Mouse (Mus musculus) heart, embryonic 11.5 days (tissue): ENCODE results near the gene Trim14. TPM values are rescaled to one million over a fixed set of nuclear protein-coding genes. Genes with fewer than 3 reads are reported as not detected.
A peak's percentile ranks its signal among the peaks of the same experiment; 100 is the strongest.

Source experiments
- ATAC-seq: fragments of 200-750 bp; cut with Nextera tagmentation; replicated peaks from 2 replicates; pipeline ENCODE4 v1.8.0; 2017; ENCODE audit warnings: moderate library complexity; ENCODE audit not compliant: insufficient number of reproducible peaks, low FRiP score, low TSS enrichment
- H3K27ac ChIP-seq: fragments of 300-500 bp; sonication (generic); 2 replicates; pipeline ENCODE4 v1.5.1; 2014; ENCODE audit warnings: mild to moderate bottlenecking, low read depth, low read length
- H3K27me3 ChIP-seq: fragments of 300-500 bp; sonication (generic); 2 replicates; pipeline ENCODE4 v1.6.1; 2014; ENCODE audit warnings: mild to moderate bottlenecking, low read length, mixed read lengths; ENCODE audit not compliant: control insufficient read depth, insufficient read depth
- H3K36me3 ChIP-seq: fragments of 300-500 bp; sonication (generic); 2 replicates; pipeline ENCODE4 v1.6.1; 2014; ENCODE audit warnings: mild to moderate bottlenecking, low read length, moderate library complexity, mixed read lengths; ENCODE audit not compliant: control insufficient read depth, insufficient read depth
- H3K4me1 ChIP-seq: fragments of 300-500 bp; sonication (generic); 2 replicates; pipeline ENCODE4 v1.6.1; 2014; ENCODE audit warnings: low read length; ENCODE audit not compliant: control insufficient read depth, insufficient read depth
- H3K4me2 ChIP-seq: fragments of 300-500 bp; sonication (generic); 2 replicates; pipeline ENCODE4 v1.6.1; 2014; ENCODE audit warnings: mild to moderate bottlenecking, moderate library complexity
- H3K4me3 ChIP-seq: fragments of 300-500 bp; sonication (generic); 2 replicates; pipeline ENCODE4 v1.5.1; 2014; ENCODE audit warnings: low read depth, low read length
- H3K9ac ChIP-seq: fragments of 300-500 bp; sonication (generic); 2 replicates; pipeline ENCODE4 v1.6.1; 2014; ENCODE audit warnings: mild to moderate bottlenecking, low read depth, low read length, moderate library complexity
- H3K9me3 ChIP-seq: fragments of 300-500 bp; sonication (generic); replicated peaks from 2 replicates; pipeline ENCODE4 v1.6.1; 2016; ENCODE audit warnings: low read length; ENCODE audit not compliant: control insufficient read depth
- WGBS: fragments of 180-500 bp; shearing (Covaris S2); extraction: QIAGEN DNeasy Blood & Tissue Kit; methylation state at CpG from one replicate; pipeline ENCODE4 v1.1.7; 2014; ENCODE audit not compliant: insufficient replicate concordance; 5-methylcytosine and 5-hydroxymethylcytosine counted together
- polyA plus RNA-seq: library from polyadenylated mRNA; unstranded; fragments of >200 nt; fragmentation: Nextera tagmentation; extraction: Ambion mirVana; gene quantifications from 2 replicates; pipeline ENCODE4 v1.2.1, GENCODE M21; 2014

The Trim14 gene
- polyA plus RNA-seq, 1 experiment from 2014 or later = 1.8 TPM

GRCm38 (mm10) chr4:46543366-46544050, 7.6 kb upstream of the Trim14 start:
- WGBS = 86% methylated on average over 13 of the region's 13 CpGs
- peaks cover 23% of the 10 kb centered on the region; the same call in 1 of the 2 replicates for H3K27me3 ChIP-seq
- no peak overlapping the region for H3K4me2 ChIP-seq
- no peaks in the 10 kb centered on the region for H3K9me3 ChIP-seq
- no peak overlapping the region for H3K27ac ChIP-seq
- ATAC-seq = no peak
- no peaks in the 10 kb centered on the region for H3K36me3 ChIP-seq
- H3K4me1 ChIP-seq = no peaks in the 10 kb centered on the region
- H3K4me3 ChIP-seq = no peak overlapping the region
- no peak overlapping the region for H3K9ac ChIP-seq

- H3K27me3 ChIP-seq = peaks cover 33% of the 10 kb centered on the region
- no peak for ATAC-seq
Observed at GRCm38 (mm10) chr4:46541707-46542106, 5.8 kb upstream of the Trim14 start.

GRCm38 (mm10) chr4:46539167-46539566, 3.2 kb upstream of the Trim14 start:
- H3K27me3 ChIP-seq = peaks cover 56% of the 10 kb centered on the region
- H3K9me3 ChIP-seq = no peaks in the 10 kb centered on the region
- no peaks in the 10 kb centered on the region for H3K36me3 ChIP-seq
- no peak overlapping the region for H3K4me2 ChIP-seq
- peaks cover 15% of the 10 kb centered on the region for H3K4me1 ChIP-seq
- H3K27ac ChIP-seq = no peak overlapping the region
- 46% methylated on average over 9 of the region's 9 CpGs for WGBS
- no peak for ATAC-seq
- H3K9ac ChIP-seq = no peak overlapping the region
- H3K4me3 ChIP-seq = no peak overlapping the region

More at GRCm38 (mm10) chr4:46541707-46542106, 5.8 kb upstream of the Trim14 start:
- H3K9me3 ChIP-seq = no peaks in the 10 kb centered on the region
- H3K4me3 ChIP-seq = no peak overlapping the region
- H3K9ac ChIP-seq = no peak overlapping the region
- WGBS = 28% methylated on average over 9 of the region's 9 CpGs
- no peaks in the 10 kb centered on the region for H3K36me3 ChIP-seq
- no peaks in the 10 kb centered on the region for H3K4me1 ChIP-seq
- H3K4me2 ChIP-seq = no peak overlapping the region
- H3K27ac ChIP-seq = no peak overlapping the region

- Histone ChIP-seq H3K36me3 (no peaks in the 10 kb centered on the region), H3K9ac (peak overlapping the region; percentile 54), H3K9me3 (no peaks in the 10 kb centered on the region), H3K4me3 (peak overlapping the region; percentile 57), H3K27me3 (peaks cover 62% of the 10 kb centered on the region), H3K27ac (no peak overlapping the region), H3K4me2 (peak overlapping the region; percentile 93), H3K4me1 (peaks cover 17% of the 10 kb centered on the region)
- 1% methylated on average over 16 of the region's 16 CpGs for WGBS
- peak; percentile 33; the same call in 1 of the 2 replicates for ATAC-seq
Observed at GRCm38 (mm10) chr4:46535094-46535830, 679 bp downstream of the Trim14 start.

- H3K4me1 ChIP-seq = peaks cover 17% of the 10 kb centered on the region
- peak overlapping the region; percentile 93 for H3K4me2 ChIP-seq
- H3K4me3 ChIP-seq = peak overlapping the region; percentile 33
- H3K36me3 ChIP-seq = no peaks in the 10 kb centered on the region
- peaks cover 57% of the 10 kb centered on the region for H3K27me3 ChIP-seq
- no peak overlapping the region for H3K9ac ChIP-seq
- WGBS = 9% methylated on average over 29 of the region's 29 CpGs
- H3K27ac ChIP-seq = no peak overlapping the region
- no peak for ATAC-seq
- H3K9me3 ChIP-seq = no peaks in the 10 kb centered on the region
Observed at GRCm38 (mm10) chr4:46533934-46534720, 1.8 kb downstream of the Trim14 start.

- WGBS = 69% methylated on average over 7 of the region's 7 CpGs
- ATAC-seq = no peak
- H3K4me1 ChIP-seq = peaks cover 17% of the 10 kb centered on the region
- no peak overlapping the region for H3K27ac ChIP-seq
- H3K9me3 ChIP-seq = no peaks in the 10 kb centered on the region
- H3K36me3 ChIP-seq = no peaks in the 10 kb centered on the region
- no peak overlapping the region for H3K4me2 ChIP-seq
- peaks cover 52% of the 10 kb centered on the region for H3K27me3 ChIP-seq
- H3K9ac ChIP-seq = no peak overlapping the region
- H3K4me3 ChIP-seq = no peak overlapping the region
Observed at GRCm38 (mm10) chr4:46532926-46533325, 3.0 kb downstream of the Trim14 start.

GRCm38 (mm10) chr4:46532511-46532910, 3.4 kb downstream of the Trim14 start:
- Histone ChIP-seq H3K4me3 (no peak overlapping the region), H3K9me3 (no peaks in the 10 kb centered on the region), H3K27ac (no peak overlapping the region), H3K4me1 (peaks cover 17% of the 10 kb centered on the region), H3K4me2 (no peak overlapping the region), H3K36me3 (no peaks in the 10 kb centered on the region), H3K27me3 (peaks cover 48% of the 10 kb centered on the region), H3K9ac (no peak overlapping the region)
- ATAC-seq = no peak
- WGBS = 79% methylated on average over 2 of the region's 2 CpGs

GRCm38 (mm10) chr4:46529722-46530121, 6.2 kb downstream of the Trim14 start:
- H3K9ac ChIP-seq = no peak overlapping the region
- no peak overlapping the region for H3K4me3 ChIP-seq
- H3K27me3 ChIP-seq = peaks cover 22% of the 10 kb centered on the region
- no peaks in the 10 kb centered on the region for H3K9me3 ChIP-seq
- H3K4me2 ChIP-seq = no peak overlapping the region
- H3K36me3 ChIP-seq = no peaks in the 10 kb centered on the region
- no peak overlapping the region for H3K27ac ChIP-seq
- ATAC-seq = no peak
- H3K4me1 ChIP-seq = peaks cover 12% of the 10 kb centered on the region; the same call in 1 of the 2 replicates
- WGBS = 48% methylated on average over 7 of the region's 7 CpGs
